Mouse (Mus musculus): ENCODE results near the gene Pym1.

Gene Pym1

GRCm38 (mm10) chr10:128745946-128746613, 1.6 kb upstream of the Pym1 start:
- no peak for DNase-seq (ENCODE audit: low read depth)

DNA sequence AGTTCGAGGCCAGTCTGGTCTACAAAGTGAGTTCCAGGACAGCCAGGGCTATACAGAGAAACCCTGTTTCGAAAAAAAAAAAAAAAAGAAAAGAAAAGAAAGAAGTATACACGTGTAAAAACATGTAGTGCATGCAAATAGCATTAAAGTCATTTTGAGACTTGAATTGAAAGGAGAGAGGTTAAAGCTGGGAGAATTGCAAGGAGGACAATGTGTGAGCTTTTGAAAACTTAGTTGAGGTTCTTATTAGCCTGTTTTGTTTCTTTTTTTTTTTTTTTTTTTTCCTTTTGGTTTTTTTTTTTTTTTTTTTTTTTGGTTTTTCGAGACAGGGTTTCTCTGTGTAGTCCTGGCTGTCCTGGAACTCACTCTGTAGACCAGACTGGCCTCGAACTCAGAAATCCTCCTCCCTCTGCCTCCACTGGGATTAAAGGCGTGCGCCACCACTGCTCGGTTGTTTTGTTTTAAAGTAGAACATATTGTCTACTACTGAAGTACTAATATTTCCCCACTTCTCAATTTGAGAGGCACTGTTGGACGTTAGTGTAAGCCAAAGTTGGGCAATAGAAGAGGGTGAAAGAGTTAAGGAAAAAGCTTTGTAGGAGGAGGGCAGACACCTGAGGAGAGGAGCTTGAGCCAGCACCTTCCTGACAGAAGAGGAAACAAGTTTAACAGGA, 580 bp upstream of the Pym1 start:
- no peak for DNase-seq (ENCODE audit: low read depth)

DNA sequence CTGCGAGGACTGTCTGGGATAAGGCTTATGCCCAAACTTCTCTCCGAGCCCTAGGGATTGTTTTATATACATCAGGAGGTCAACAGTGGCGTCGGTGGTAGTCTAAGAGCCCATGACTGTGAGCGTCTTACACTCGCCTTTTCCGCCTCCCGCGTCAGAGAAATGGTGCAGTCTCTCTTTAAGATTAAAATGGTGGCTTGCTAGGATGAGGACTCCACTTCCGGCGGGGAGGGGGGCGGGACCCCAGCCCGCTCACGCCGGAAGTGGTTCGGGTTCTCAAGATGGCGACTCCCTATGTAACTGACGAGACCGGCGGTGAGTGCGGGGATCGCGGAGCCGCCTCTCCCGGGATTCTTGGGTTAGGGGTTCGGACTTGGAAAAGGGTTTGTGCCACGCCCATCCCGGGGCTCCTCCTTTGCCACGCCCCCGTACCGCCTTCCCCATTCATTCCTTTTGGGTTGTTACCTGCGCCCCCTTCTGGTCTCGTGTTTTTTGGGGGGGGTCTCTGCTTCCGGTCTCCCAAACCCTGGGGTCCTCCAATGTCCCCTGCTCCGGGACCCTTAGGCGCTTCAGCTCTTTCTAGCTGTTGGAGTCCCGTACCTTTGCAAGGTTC, 669 bp downstream of the Pym1 start:
- DNase-seq (ENCODE audit: low read depth) = peak; percentile 75

- no peak for DNase-seq (ENCODE audit: low read depth)
Measured at GRCm38 (mm10) chr10:128772895-128773294, 25.2 kb downstream of the Pym1 start.

GRCm38 (mm10) chr10:128773685-128774084, 26.0 kb downstream of the Pym1 start:
- DNase-seq (ENCODE audit: low read depth) = no peak

GRCm38 (mm10) chr10:128778441-128778840, 30.8 kb downstream of the Pym1 start:
- no peak for DNase-seq (ENCODE audit: low read depth)

DNA sequence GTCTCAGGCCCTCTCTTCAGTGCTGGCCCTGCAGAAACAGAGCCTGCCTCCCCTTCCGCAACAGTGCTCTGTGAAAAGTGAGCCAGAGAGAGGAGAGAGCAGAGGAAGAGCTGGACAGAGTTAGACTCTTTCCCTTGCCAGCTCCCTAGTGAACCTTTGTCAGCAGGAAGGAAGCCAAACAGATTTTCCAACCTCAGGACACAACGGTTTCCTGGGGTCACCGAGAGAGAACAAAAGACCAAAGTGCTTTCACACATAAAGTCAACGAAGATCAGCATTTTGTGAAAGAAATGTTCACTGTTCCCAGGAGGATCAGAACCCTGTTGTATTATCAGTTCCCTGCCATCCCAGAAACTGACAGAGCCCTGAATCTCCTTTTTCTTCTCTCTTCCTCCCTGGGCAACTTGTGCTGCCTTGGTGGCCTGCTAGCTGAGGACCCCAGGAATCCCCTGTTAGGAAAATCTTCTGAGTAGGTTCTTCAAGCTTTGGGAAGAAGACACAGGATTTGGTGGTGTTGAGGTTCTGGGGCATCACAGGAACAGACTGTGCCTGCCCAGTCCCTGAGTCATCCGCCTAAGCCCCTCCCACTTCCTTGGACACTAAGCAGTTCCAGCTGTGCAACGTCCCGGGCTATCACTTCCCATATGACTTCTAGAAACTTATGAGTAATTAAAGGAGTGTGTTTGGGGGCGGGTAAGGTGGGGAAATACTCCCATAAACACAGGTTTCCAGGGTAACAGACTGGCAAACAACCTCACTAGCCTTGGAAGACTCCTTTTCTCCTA, 31.5 kb downstream of the Pym1 start:
- DNase-seq (ENCODE audit: low read depth) = peak; percentile 98

DNA sequence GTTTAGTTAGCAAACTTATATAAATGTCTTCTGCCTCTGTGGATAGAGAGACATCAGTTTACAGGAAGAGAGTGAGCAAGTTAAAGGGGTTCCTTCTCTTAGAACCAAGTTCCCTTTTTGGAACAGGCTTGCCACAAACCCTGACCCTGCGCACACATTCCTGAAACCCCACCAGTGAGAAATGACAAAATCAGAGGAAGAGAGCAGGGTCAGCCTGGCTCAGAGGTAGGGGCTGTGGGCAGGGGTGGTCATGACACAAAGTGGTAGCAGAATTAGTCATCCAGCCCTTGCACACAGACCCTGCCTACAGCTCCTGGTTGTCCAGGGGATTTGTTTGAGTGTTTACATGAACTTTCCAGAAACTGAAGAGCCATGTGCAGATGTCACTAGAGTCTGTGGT, 32.5 kb downstream of the Pym1 start:
- DNase-seq (ENCODE audit: low read depth) = no peak

DNA sequence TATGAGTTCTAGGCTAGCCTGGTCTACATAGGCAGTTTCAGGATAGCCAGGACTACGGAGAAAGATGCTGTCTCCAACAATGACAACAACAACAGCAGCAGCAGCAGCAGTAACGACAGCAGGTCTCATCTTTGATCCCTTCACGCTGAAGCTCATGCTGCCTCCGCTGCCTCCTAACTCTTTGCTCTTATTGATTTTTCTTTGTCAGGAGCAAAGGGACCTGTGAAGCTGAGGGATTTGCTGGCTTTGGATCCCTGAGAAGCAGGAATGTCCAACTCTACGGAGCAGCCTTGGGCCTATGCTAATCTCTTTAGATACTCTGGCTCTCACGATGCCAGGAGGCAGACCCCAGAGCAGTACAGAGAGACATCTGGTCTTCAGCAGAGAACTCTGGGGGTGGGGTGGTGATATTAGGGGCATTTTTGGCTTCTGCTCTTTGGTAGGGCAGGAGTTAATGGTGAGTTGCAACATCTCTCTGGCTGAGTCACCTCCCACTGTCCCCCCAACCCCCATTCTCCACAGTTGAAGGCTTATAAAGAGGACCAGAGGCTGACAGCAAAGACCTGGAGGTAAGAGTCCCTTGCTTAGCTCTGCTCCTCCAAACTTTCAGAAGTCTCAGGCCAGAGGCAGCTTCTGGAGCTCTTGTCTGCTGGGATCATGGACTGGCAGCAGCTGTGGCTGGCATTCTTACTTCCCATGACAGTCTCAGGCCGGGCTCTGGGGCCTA, 42.9 kb downstream of the Pym1 start, which contains the start of gene Mmp19:
Mmp19 (plus strand) TSS at position 513 of the 727 bp plus-strand sequence.
- DNase-seq (ENCODE audit: low read depth) = peak; percentile 55

- DNase-seq (ENCODE audit: low read depth) = no peak
Measured at GRCm38 (mm10) chr10:128792041-128792440, 44.4 kb downstream of the Pym1 start.

DNA sequence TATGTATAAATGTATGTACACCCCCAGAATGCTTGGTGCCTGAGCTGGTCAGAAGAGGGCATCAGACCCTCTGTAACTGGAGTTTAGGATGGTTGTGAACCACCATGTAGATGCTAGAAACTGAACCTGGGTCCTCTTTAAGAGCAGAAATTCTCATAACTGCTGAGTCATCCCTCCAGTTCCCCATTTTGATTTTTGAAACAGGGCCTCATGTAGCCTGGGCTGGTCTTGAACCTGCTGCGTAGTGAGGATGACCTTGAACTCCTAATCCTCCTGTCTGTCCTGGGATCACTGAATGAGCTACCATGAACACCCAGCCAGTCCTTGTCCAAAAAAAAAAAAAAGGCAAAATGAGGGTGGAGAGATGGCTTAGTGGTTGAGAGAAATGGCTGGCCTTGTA, 45.6 kb downstream of the Pym1 start:
- DNase-seq (ENCODE audit: low read depth) = no peak

GRCm38 (mm10) chr10:128794391-128794790, 46.7 kb downstream of the Pym1 start:
- DNase-seq (ENCODE audit: low read depth) = no peak

GRCm38 (mm10) chr10:128795581-128795980, 47.9 kb downstream of the Pym1 start:
- no peak for DNase-seq (ENCODE audit: low read depth)

GRCm38 (mm10) chr10:128798676-128799075, 51.0 kb downstream of the Pym1 start:
- DNase-seq (ENCODE audit: low read depth) = no peak

DNA sequence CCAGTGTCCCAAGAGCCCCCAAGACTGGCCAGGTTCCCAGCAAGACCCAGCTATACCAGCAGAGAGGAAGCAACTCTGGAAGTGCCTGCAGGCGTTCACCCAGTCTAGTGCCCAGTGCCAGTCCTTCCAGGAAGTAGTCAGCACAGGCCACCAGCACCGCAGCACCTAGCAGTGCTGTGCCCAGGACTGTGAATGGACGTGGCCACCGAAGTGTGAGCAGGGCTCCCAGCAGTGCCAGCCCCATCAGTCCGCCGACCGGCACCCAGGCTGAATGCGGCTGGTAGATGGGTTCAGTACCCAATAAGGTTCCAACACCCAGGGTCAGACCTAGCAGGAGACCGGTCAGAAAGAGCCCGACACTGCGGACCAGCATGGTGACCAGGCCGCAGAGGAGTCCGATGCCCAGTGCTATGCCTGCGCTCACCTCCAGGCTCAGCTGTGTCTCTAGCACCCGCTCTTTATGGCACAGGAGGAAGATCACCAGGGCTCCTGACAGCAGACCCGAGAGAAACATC, 54.3 kb downstream of the Pym1 start:
- DNase-seq (ENCODE audit: low read depth) = no peak

- DNase-seq (ENCODE audit: low read depth) = no peak
Measured at GRCm38 (mm10) chr10:128802956-128803355, 55.3 kb downstream of the Pym1 start.

DNA sequence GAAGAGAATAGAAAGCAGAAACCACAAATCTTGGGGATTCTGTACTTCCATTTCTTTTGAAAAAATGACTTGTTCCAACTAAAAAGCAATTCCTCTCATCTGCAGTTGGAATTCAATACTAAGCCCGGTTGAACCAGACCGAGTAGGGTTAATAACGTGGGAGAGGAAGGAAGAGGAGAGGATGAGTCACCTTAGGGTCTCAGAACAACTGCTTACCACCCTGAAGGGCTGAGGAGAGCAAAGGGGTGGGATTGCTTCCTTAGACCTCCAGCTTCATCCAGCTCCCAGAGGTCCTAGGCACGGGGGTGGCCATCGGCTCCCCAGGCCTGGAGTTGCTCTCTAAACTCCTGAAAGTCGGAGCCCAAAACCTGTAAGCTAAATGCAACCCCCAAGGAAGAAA, 55.7 kb downstream of the Pym1 start:
- DNase-seq (ENCODE audit: low read depth) = no peak

DNA sequence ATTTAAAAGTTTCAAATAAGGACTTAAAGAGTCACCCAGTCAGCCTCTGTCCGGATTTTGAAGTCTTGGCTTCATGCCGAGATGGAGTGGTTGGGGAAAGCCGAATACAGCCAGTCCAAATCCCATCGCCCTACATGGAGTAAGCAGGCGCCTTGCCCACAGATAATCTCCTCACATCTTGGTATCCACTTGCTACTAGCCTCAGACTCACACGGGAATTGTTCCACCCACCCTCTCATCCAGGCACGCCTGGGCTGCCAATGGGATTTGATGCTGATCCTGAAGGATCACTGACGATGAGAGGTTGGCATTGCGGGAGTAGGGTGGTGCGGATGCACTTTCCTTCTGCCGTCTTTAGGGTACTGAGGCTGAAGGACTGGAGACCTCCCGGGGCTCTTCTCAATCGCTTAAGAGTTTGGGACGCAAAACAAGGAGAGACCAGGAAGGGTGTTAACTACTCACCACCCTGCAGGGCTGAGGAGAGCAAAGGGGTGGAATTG, 56.1 kb downstream of the Pym1 start, which contains the start of gene Dnajc14:
Dnajc14 (plus strand) TSS at position 292 of the 500 bp plus-strand sequence.
- DNase-seq (ENCODE audit: low read depth) = peak; percentile 61

GRCm38 (mm10) chr10:128804271-128805091, 56.8 kb downstream of the Pym1 start, which contains the start of gene Tmem198b:
Tmem198b (minus strand) TSS chr10:128804370.
- no peak for DNase-seq (ENCODE audit: low read depth)
